Mouse (Mus musculus): Measurements from ENCODE around the gene Vstm5.
"Not testable (repeated sequence)": the region's sequence is repeated elsewhere in the genome, so short reads cannot be mapped to it uniquely, and the experiment has no call there.

Vstm5 gene

GRCm38 (mm10) chr9:15261980-15262379, 23.1 kb downstream of the Vstm5 start:
- DNase-seq (ENCODE audit: low spot score in 2 of 2), result no peak

- no peak for DNase-seq (ENCODE audit: low spot score in 2 of 2)
Measured at GRCm38 (mm10) chr9:15263487-15263886, 24.6 kb downstream of the Vstm5 start.

GRCm38 (mm10) chr9:15273981-15274380, 35.1 kb downstream of the Vstm5 start:
- no peak for DNase-seq (ENCODE audit: low spot score in 2 of 2)

GRCm38 (mm10) chr9:15276855-15277254, 38.0 kb downstream of the Vstm5 start:
- DNase-seq (ENCODE audit: low spot score in 2 of 2), result no peak

- DNase-seq (ENCODE audit: low spot score in 2 of 2), result no peak
Measured at GRCm38 (mm10) chr9:15278343-15278742, 39.5 kb downstream of the Vstm5 start.

GRCm38 (mm10) chr9:15279139-15279648, 40.3 kb downstream of the Vstm5 start:
- DNase-seq (ENCODE audit: low spot score in 2 of 2), result no peak

GRCm38 (mm10) chr9:15279649-15280490, 41.0 kb downstream of the Vstm5 start, which contains the start of gene Med17:
Gene Med17, minus strand, starts transcription at chr9:15279931.
- peak; percentile 86 to 91 for DNase-seq (ENCODE audit: low spot score in 2 of 2)

GRCm38 (mm10) chr9:15280491-15280879, 41.6 kb downstream of the Vstm5 start:
- no peak for DNase-seq (ENCODE audit: low spot score in 2 of 2)

GRCm38 (mm10) chr9:15285443-15285842, 46.6 kb downstream of the Vstm5 start:
- DNase-seq (ENCODE audit: low spot score in 2 of 2), result no peak

- DNase-seq (ENCODE audit: low spot score in 2 of 2), result no peak
Measured at GRCm38 (mm10) chr9:15287846-15288245, 49.0 kb downstream of the Vstm5 start.

- no peak for DNase-seq (ENCODE audit: low spot score in 2 of 2)
Measured at GRCm38 (mm10) chr9:15288402-15288801, 49.6 kb downstream of the Vstm5 start.

- DNase-seq (ENCODE audit: low spot score in 2 of 2), result no peak
Measured at GRCm38 (mm10) chr9:15289251-15289650, 50.4 kb downstream of the Vstm5 start.

- DNase-seq (ENCODE audit: low spot score in 2 of 2), result no peak
Measured at GRCm38 (mm10) chr9:15297112-15297511, 58.3 kb downstream of the Vstm5 start.

- DNase-seq (ENCODE audit: low spot score in 2 of 2), result no peak
Measured at GRCm38 (mm10) chr9:15298451-15298850, 59.6 kb downstream of the Vstm5 start.

GRCm38 (mm10) chr9:15300056-15300455, 61.2 kb downstream of the Vstm5 start:
- no peak for DNase-seq (ENCODE audit: low spot score in 2 of 2)

- DNase-seq (ENCODE audit: low spot score in 2 of 2), result peak in 1 of 2 experiments; percentile 33
Measured at GRCm38 (mm10) chr9:15301399-15301798, 62.6 kb downstream of the Vstm5 start.

GRCm38 (mm10) chr9:15302006-15302405, 63.2 kb downstream of the Vstm5 start:
- not testable (repeated sequence) for DNase-seq (ENCODE audit: low spot score in 2 of 2)

- DNase-seq (ENCODE audit: low spot score in 2 of 2), result no peak
Measured at GRCm38 (mm10) chr9:15302881-15303280, 64.0 kb downstream of the Vstm5 start.

- DNase-seq (ENCODE audit: low spot score in 2 of 2), result peak; percentile 96 to 100
Measured at GRCm38 (mm10) chr9:15305503-15306397, 66.9 kb downstream of the Vstm5 start, which contains the start of gene Taf1d. Gene Taf1d, plus strand, starts transcription at chr9:15306214.

GRCm38 (mm10) chr9:15306398-15307119, 67.7 kb downstream of the Vstm5 start, which contains the start of gene 4931406C07Rik:
Gene 4931406C07Rik, minus strand, starts transcription at chr9:15306448.
- peak in 1 of 2 experiments; percentile 28 for DNase-seq (ENCODE audit: low spot score in 2 of 2)

GRCm38 (mm10) chr9:15307257-15307656, 68.4 kb downstream of the Vstm5 start:
- no peak for DNase-seq (ENCODE audit: low spot score in 2 of 2)
